ENCODE assay signal across 16 mouse cellular contexts in genomic region chr7:65348540-65348939, GRCm38 (mm10).
"Had no signal": no experiment of that assay in that cellular context is flagged by ENCODE, and none has a peak within 500 bp of the region (broad histone marks: within the 10 kb centered on the region; RNA-seq: fewer than 3 reads in every experiment).

No protein-coding gene starts in this region.

- H3K36me3 ChIP-seq: neural tube, embryonic 12.5 days; neural tube, embryonic 13.5 days; neural tube, embryonic 15.5 days; stomach, embryonic 15.5 days had no signal

- H3K4me2 ChIP-seq: neural tube, embryonic 12.5 days; neural tube, embryonic 13.5 days; neural tube, embryonic 15.5 days; stomach, embryonic 15.5 days had no signal

- H3K27me3 ChIP-seq: neural tube, embryonic 12.5 days; neural tube, embryonic 13.5 days; neural tube, embryonic 15.5 days; stomach, embryonic 15.5 days had no signal

- H3K9me3 ChIP-seq: neural tube, embryonic 12.5 days; neural tube, embryonic 13.5 days; neural tube, embryonic 15.5 days; stomach, embryonic 15.5 days had no signal

- H3K9ac ChIP-seq: neural tube, embryonic 12.5 days; neural tube, embryonic 13.5 days; neural tube, embryonic 15.5 days; stomach, embryonic 15.5 days had no signal

- DNase-seq: retina, postnatal 1 day; right cerebral cortex, adult 18-20 months; right cerebral cortex, postnatal 14 days; right cerebral cortex, postnatal 25 days; right cerebral cortex, postnatal 4 days; spleen, adult 18-20 months; thymus, adult 18-20 months; thymus, adult 2 months; thymus, postnatal 14 days; thymus, postnatal 25 days; thymus, postnatal 4 days had no signal

- H3K4me3 ChIP-seq: neural tube, embryonic 12.5 days; neural tube, embryonic 13.5 days; neural tube, embryonic 15.5 days; stomach, embryonic 15.5 days had no signal

- H3K4me1 ChIP-seq: neural tube, embryonic 12.5 days; stomach, embryonic 15.5 days had no signal

- H3K27ac ChIP-seq: neural tube, embryonic 12.5 days; neural tube, embryonic 13.5 days; neural tube, embryonic 15.5 days; stomach, embryonic 15.5 days; stomach, postnatal 0 days had no signal
